Comparison of ENCODE assay signal across 9 mouse cellular contexts in genomic region chr2:70262565-70263082, GRCm38 (mm10).
DNase-seq lines count a peak whose midpoint lies in the region; ATAC-seq and TF ChIP-seq lines count a peak whose summit lies in the region.
"Had no signal": no experiment of that assay in that cellular context is flagged by ENCODE, and none has a peak within 500 bp of the region (broad histone marks: within the 10 kb centered on the region; RNA-seq: fewer than 3 reads in every experiment).

No protein-coding gene starts in this region.

- ATAC-seq in hindbrain, embryonic 15.5 days (ENCODE audit: low FRiP score, low read depth) = peak; percentile 54; the same call in 1 of the 2 replicates
- peak; percentile 43; the same call in 1 of the 2 replicates for ATAC-seq in neural tube, embryonic 13.5 days (ENCODE audit: low read depth)
- ATAC-seq in liver, postnatal 0 days = no peak

- peaks cover 29% of the 10 kb centered on the region for H3K4me1 ChIP-seq in embryonic facial prominence, embryonic 10.5 days
- peaks cover 32% of the 10 kb centered on the region for H3K4me1 ChIP-seq in hindbrain, embryonic 15.5 days (replicated peaks)
- H3K4me1 ChIP-seq in neural tube, embryonic 13.5 days (replicated peaks) = peaks cover 20% of the 10 kb centered on the region
- H3K4me1 ChIP-seq in liver, postnatal 0 days (ENCODE audit: insufficient read depth) = no peaks in the 10 kb centered on the region

- no peaks in the 10 kb centered on the region for H3K36me3 ChIP-seq in embryonic facial prominence, embryonic 10.5 days (replicated peaks)
- H3K36me3 ChIP-seq in hindbrain, embryonic 15.5 days = no peaks in the 10 kb centered on the region
- H3K36me3 ChIP-seq in neural tube, embryonic 13.5 days = no peaks in the 10 kb centered on the region
- H3K36me3 ChIP-seq in liver, postnatal 0 days (replicated peaks; ENCODE audit: insufficient read depth, low read length) = no peaks in the 10 kb centered on the region

- H3K27ac ChIP-seq in embryonic facial prominence, embryonic 10.5 days (replicated peaks) = peak overlapping the region; percentile 61; the same call in 1 of the 2 replicates
- peak overlapping the region; percentile 50; the same call in 1 of the 2 replicates for H3K27ac ChIP-seq in hindbrain, embryonic 15.5 days (replicated peaks)
- peak overlapping the region; percentile 46; the same call in 1 of the 2 replicates for H3K27ac ChIP-seq in neural tube, embryonic 13.5 days (replicated peaks)
- H3K27ac ChIP-seq in liver, postnatal 0 days (ENCODE audit: low read depth) = no peak overlapping the region

- 27% methylated on average over 9 of the region's 9 CpGs for WGBS in embryonic facial prominence, embryonic 10.5 days
- WGBS in hindbrain, embryonic 15.5 days = 31% methylated on average over 9 of the region's 9 CpGs
- WGBS in neural tube, embryonic 13.5 days = 34% methylated on average over 9 of the region's 9 CpGs
- 29% methylated on average over 9 of the region's 9 CpGs for WGBS in liver, postnatal 0 days (ENCODE audit: insufficient replicate concordance)

- H3K4me3 ChIP-seq in embryonic facial prominence, embryonic 10.5 days = no peak overlapping the region
- H3K4me3 ChIP-seq in hindbrain, embryonic 15.5 days = no peak overlapping the region
- no peak overlapping the region for H3K4me3 ChIP-seq in neural tube, embryonic 13.5 days
- H3K4me3 ChIP-seq in liver, postnatal 0 days (ENCODE audit: low read depth, low read length) = no peak overlapping the region
- H3K4me3 ChIP-seq: myocyte had no signal

- H3K4me2 ChIP-seq in hindbrain, embryonic 15.5 days = no peak overlapping the region
- no peak overlapping the region for H3K4me2 ChIP-seq in neural tube, embryonic 13.5 days
- no peak overlapping the region for H3K4me2 ChIP-seq in liver, postnatal 0 days (ENCODE audit: low read depth, low read length)

- no peak for TF ChIP-seq EP300 in liver, postnatal 0 days (IDR thresholded peaks at IDR 0.05; ENCODE audit: low read depth)

- no peak overlapping the region for H3K9ac ChIP-seq in hindbrain, embryonic 15.5 days
- no peak overlapping the region for H3K9ac ChIP-seq in neural tube, embryonic 13.5 days
- no peak overlapping the region for H3K9ac ChIP-seq in liver, postnatal 0 days (replicated peaks)

- TF ChIP-seq CTCF in liver, postnatal 0 days (IDR thresholded peaks at IDR 0.05; ENCODE audit: low read depth) = no peak

- DNase-seq in kidney, postnatal 10 days = peak; percentile 45
- DNase-seq in kidney, adult 8-10 months = no peak
- peak; percentile 50 for DNase-seq in embryonic facial prominence, embryonic 10.5 days (ENCODE audit: low spot score)
- no peak for DNase-seq in cerebellum, adult 11 months
- no peak for DNase-seq in liver, postnatal 0 days
- no peak for DNase-seq in cerebellum, postnatal 4 days (ENCODE audit: low spot score in 2 of 2)

- no peaks in the 10 kb centered on the region for H3K9me3 ChIP-seq in embryonic facial prominence, embryonic 10.5 days
- no peaks in the 10 kb centered on the region for H3K9me3 ChIP-seq in hindbrain, embryonic 15.5 days
- no peaks in the 10 kb centered on the region for H3K9me3 ChIP-seq in neural tube, embryonic 13.5 days
- H3K9me3 ChIP-seq in liver, postnatal 0 days (ENCODE audit: low read length) = no peaks in the 10 kb centered on the region

- no peaks in the 10 kb centered on the region; the same call in 1 of the 2 replicates for H3K27me3 ChIP-seq in embryonic facial prominence, embryonic 10.5 days (replicated peaks; ENCODE audit: low read depth, poor library complexity, severe bottlenecking)
- H3K27me3 ChIP-seq in hindbrain, embryonic 15.5 days = no peaks in the 10 kb centered on the region
- H3K27me3 ChIP-seq in neural tube, embryonic 13.5 days = no peaks in the 10 kb centered on the region
- H3K27me3 ChIP-seq in liver, postnatal 0 days (ENCODE audit: insufficient read depth, low read length) = 0 out of 2 replicates have a peak, but pooled peaks cover 4% of the 10 kb centered on the region

Comparison
In these comparisons a context has a peak if more than half of its experiments do, and no peak if none do; other contexts are left out.
1. DNase-seq: peak in kidney, postnatal 10 days (single experiment) and embryonic facial prominence, embryonic 10.5 days (single experiment); none in kidney, adult 8-10 months (0 of 2), cerebellum, adult 11 months (single experiment), liver, postnatal 0 days (single experiment) and cerebellum, postnatal 4 days (0 of 2).